In genomic region chr2:180641576-180642554, GRCm38 (mm10) we compare ENCODE assay signal across 9 mouse cellular contexts. TPM values are rescaled to one million over a fixed set of nuclear protein-coding genes. Genes with fewer than 3 reads are reported as not detected.
DNase-seq lines count a peak whose midpoint lies in the region; ATAC-seq and TF ChIP-seq lines count a peak whose summit lies in the region.
"Had no signal": no experiment of that assay in that cellular context is flagged by ENCODE, and none has a peak within 500 bp of the region (broad histone marks: within the 10 kb centered on the region; RNA-seq: fewer than 3 reads in every experiment).

No protein-coding gene starts in this region.

- peak overlapping the region; percentile 40 for H3K4me2 ChIP-seq in forebrain, embryonic 16.5 days (ENCODE audit: low read length)
- peak overlapping the region; percentile 18; the same call in 1 of the 2 replicates for H3K4me2 ChIP-seq in liver, embryonic 14.5 days (ENCODE audit: low read depth)

- TF ChIP-seq CTCF in liver, embryonic 14.5 days (IDR thresholded peaks at IDR 0.05; ENCODE audit: low read depth): no peak

- WGBS in forebrain, embryonic 16.5 days: 3% methylated on average over 91 of the region's 112 CpGs
- WGBS in liver, embryonic 14.5 days (ENCODE audit: insufficient replicate concordance): 4% methylated on average over 93 of the region's 112 CpGs

- peak; percentile 30 for DNase-seq in retina, postnatal 1 day
- no peak for DNase-seq in retina, embryonic 14.5 days (ENCODE audit: low spot score)
- DNase-seq in liver, embryonic 14.5 days (ENCODE audit: low read depth in 3 of 3, low spot score in 3 of 3): no peak
- peak; percentile 74 for DNase-seq in testis, postnatal 14 days (ENCODE audit: low spot score)
- no peak for DNase-seq in cerebellum, adult 11 months
- DNase-seq in left cerebral cortex, adult 9 months (ENCODE audit: low spot score in 2 of 2): no peak
- DNase-seq in cerebellum, adult 8-10 months: no peak

- H3K36me3 ChIP-seq in forebrain, embryonic 16.5 days (ENCODE audit: control insufficient read depth, insufficient read depth): no peaks in the 10 kb centered on the region
- H3K36me3 ChIP-seq in liver, embryonic 14.5 days (replicated peaks; ENCODE audit: control insufficient read depth, insufficient read depth, low read depth): no peaks in the 10 kb centered on the region

- no peak overlapping the region for H3K27ac ChIP-seq in forebrain, embryonic 16.5 days (ENCODE audit: low read length)
- H3K27ac ChIP-seq in liver, embryonic 14.5 days: no peak overlapping the region

- peaks cover 5% of the 10 kb centered on the region for H3K4me1 ChIP-seq in forebrain, embryonic 16.5 days (replicated peaks; ENCODE audit: control insufficient read depth, insufficient read depth, low read length)
- H3K4me1 ChIP-seq in liver, embryonic 14.5 days (replicated peaks; ENCODE audit: control insufficient read depth in 2 of 2, insufficient read depth in 2 of 2, low read length in 1 of 2): no peaks in the 10 kb centered on the region

- no peak; the same call in 1 of the 2 replicates for ATAC-seq in forebrain, embryonic 16.5 days
- ATAC-seq in liver, embryonic 14.5 days (ENCODE audit: insufficient read depth): no peak

- no peak for TF ChIP-seq EP300 in liver, embryonic 14.5 days (IDR thresholded peaks at IDR 0.05; ENCODE audit: low read depth)

- H3K9ac ChIP-seq in forebrain, embryonic 16.5 days (replicated peaks; ENCODE audit: low read depth, low read length): no peak overlapping the region
- H3K9ac ChIP-seq in liver, embryonic 14.5 days (replicated peaks): no peak overlapping the region

- H3K9me3 ChIP-seq in forebrain, embryonic 16.5 days (ENCODE audit: control insufficient read depth, low read length): peaks cover 19% of the 10 kb centered on the region
- H3K9me3 ChIP-seq in liver, embryonic 14.5 days (ENCODE audit: control insufficient read depth, low read length): peaks cover 9% of the 10 kb centered on the region

- H3K27me3 ChIP-seq in forebrain, embryonic 16.5 days (replicated peaks; ENCODE audit: control insufficient read depth, insufficient read depth, low read length): peaks cover 46% of the 10 kb centered on the region
- peaks cover 38% of the 10 kb centered on the region for H3K27me3 ChIP-seq in liver, embryonic 14.5 days (ENCODE audit: control insufficient read depth, insufficient read depth, low read length)

- peak overlapping the region; percentile 39 for H3K4me3 ChIP-seq in forebrain, embryonic 16.5 days (replicated peaks; ENCODE audit: low read length)
- peak overlapping the region in 1 of 2 experiments; percentile 11; a peak in 1 of 4 replicates for H3K4me3 ChIP-seq in liver, embryonic 14.5 days (ENCODE audit: insufficient read depth in 1 of 2, low read depth in 2 of 2, low read length in 2 of 2)

RNA-seq across cellular contexts. Expression of gene Tcfl5, which starts 0.6 kb away (rescaled TPM):
- 0.15 and 0.28 TPM in 2 replicates for polyA plus RNA-seq in forebrain, embryonic 16.5 days (2015; fragmentation: Nextera tagmentation; extraction: Ambion mirVana)
- 0.16 and 0.23 TPM in 2 replicates for polyA plus RNA-seq in liver, embryonic 14.5 days (2012; rRNA removed)
- not detected in 2 replicates for polyA plus RNA-seq in liver, embryonic 14.5 days (2014; fragmentation: Nextera tagmentation; extraction: Ambion mirVana)
- polyA plus RNA-seq: liver, adult 2 months had no signal

RNA-seq across cellular contexts. Expression of gene Col9a3, which starts 44.3 kb away (rescaled TPM):
- polyA plus RNA-seq in forebrain, embryonic 16.5 days (2015; fragmentation: Nextera tagmentation; extraction: Ambion mirVana): 50.8 and 51.5 TPM in 2 replicates
- polyA plus RNA-seq in liver, embryonic 14.5 days (2012; rRNA removed): 0.55 and 1.2 TPM in 2 replicates
- polyA plus RNA-seq in liver, embryonic 14.5 days (2014; fragmentation: Nextera tagmentation; extraction: Ambion mirVana): 0.71 and 0.80 TPM in 2 replicates

RNA-seq across cellular contexts. Expression of gene Ogfr, which starts 52.8 kb away (rescaled TPM):
- 81.8 and 85.5 TPM in 2 replicates for polyA plus RNA-seq in forebrain, embryonic 16.5 days (2015; fragmentation: Nextera tagmentation; extraction: Ambion mirVana)
- 11.5 and 20.2 TPM in 2 replicates for polyA plus RNA-seq in liver, embryonic 14.5 days (2012; rRNA removed)
- 18.0 and 21.2 TPM in 2 replicates for polyA plus RNA-seq in liver, embryonic 14.5 days (2014; fragmentation: Nextera tagmentation; extraction: Ambion mirVana)

Comparison
In these comparisons a context has a peak if more than half of its experiments do, and no peak if none do; other contexts are left out.
1. DNase-seq: peak in retina, postnatal 1 day (single experiment) and testis, postnatal 14 days (single experiment); none in retina, embryonic 14.5 days (single experiment), liver, embryonic 14.5 days (0 of 3), cerebellum, adult 11 months (single experiment), left cerebral cortex, adult 9 months (0 of 2) and cerebellum, adult 8-10 months (single experiment).
2. RNA of gene Col9a3, which starts 44.3 kb away (polyA plus RNA-seq): 50.8 to 51.5 TPM in forebrain, embryonic 16.5 days; 0.55 to 1.2 TPM in liver, embryonic 14.5 days; every median in the first group is over 10 times any median in the second.